Mouse (Mus musculus): Measurements from ENCODE around the gene Tmem51.
A peak's percentile ranks its signal among the peaks of the same experiment; 100 is the strongest.

Tmem51 gene

DNA sequence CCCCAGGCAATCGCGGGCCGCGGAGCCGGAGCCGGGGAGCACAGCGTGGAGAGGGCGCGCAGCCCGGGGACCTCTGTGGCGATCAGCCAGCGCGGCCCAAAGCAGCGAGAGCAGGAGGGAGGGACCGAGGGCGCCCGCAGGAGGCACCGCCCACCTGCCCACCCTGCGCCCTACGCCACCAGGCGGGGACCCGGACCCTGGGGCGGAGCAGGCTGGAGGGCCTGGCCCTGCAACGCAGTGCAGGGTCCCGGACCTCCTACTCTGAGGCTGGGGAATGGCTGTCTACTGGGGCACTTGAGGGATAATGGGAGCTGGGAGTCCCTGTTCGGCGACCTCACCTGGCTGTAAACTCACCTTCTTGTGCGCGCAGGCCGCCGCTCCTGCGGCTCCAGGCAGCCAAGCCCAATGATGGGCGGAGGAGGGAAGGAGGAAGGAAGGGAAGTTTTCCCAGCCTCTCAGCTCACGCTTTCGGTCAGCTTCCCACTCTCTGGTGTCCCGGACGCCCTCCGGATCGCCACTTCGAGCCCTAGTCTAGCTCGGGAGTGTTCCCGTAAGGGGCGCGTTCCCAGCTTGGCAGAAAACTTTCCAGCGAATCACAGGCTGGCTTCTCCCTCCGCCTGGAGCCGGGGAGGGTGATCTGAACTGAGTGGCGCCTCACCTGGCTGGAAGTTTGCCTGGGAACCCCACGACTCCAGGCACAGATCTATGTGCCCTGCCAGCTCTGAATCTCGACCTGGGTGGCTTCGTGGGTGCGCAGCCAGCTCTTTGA, at the start of gene Tmem51:
Tmem51 (minus strand) TSS at position 174 of the 769 bp plus-strand sequence.
- peak; percentile 80 to 91 for DNase-seq

DNA sequence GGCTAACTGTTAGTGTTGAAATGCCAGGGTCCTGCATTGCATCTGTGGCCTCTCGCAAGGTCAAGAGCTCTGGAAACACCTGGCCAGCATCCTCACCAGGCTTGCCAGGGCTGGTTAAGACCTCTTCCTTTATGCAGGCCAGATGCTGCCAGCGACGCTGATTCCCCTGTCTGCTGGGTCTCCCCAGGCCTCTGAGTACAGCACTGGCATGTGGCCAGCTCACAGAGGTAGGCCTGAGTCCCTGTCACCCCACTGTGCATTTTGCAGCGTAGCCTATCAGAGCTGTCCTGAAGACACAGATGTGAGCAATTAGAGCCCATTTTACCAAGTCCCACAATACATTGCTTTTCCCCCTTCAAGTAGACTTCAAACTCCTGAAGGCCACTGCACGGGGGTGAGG, 46.1 kb upstream of the Tmem51 start:
- no peak for DNase-seq

DNA sequence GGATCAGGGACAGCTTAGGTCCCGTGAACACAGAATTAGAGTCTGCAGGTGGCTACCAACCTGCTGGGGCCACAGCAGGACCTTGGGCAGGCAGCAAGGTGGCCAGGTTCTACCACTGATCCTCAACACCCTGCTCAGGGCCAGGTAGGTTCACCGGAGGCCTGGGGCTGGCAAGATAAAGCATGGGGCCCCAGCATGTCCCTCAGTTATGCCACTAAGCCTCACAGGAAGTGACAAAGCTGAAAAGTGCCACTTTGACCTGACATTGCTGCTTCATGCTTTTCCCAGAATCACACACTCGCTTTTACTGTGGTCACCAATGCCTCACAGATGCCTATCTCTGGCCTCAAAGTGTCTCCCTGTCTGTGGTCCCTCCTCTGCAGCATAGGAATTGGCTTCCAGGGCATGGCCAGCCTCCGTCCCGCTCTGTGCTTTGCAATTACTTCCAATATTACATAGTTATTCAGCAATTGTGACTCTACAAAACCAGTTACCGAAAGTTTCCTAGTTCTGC, 43.2 kb upstream of the Tmem51 start:
- no peak for DNase-seq

DNA sequence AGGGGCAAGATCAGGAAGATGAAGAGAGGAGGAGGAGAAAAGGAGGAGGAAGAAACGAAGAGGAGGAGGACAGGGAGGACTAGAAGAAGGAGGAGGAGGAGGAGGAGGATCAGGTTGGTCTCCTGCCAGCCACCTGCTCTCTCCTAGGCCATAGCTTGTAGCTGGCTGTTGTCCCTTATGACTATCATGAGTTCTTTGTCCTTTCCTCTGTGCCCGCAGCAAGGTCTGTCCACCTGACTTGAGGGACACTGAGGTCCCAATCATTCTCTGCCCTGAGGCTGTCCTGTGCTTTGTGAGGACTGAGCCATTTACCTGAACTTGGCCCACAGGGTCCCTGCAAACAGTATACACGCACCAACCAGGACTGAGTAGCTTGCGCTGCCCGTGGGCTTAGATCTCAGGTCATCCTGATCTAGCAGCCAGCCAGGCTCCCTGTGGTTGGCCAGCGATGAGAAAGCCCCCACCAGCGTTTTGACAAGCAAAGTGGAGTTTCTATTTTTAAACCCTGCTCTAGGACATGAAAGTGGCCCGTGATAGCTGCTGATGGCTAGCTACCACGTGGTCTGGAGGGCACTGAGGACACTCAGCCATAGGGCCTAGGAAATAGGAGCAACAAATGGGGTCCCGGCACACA, 42.7 kb upstream of the Tmem51 start:
- DNase-seq = no peak

DNA sequence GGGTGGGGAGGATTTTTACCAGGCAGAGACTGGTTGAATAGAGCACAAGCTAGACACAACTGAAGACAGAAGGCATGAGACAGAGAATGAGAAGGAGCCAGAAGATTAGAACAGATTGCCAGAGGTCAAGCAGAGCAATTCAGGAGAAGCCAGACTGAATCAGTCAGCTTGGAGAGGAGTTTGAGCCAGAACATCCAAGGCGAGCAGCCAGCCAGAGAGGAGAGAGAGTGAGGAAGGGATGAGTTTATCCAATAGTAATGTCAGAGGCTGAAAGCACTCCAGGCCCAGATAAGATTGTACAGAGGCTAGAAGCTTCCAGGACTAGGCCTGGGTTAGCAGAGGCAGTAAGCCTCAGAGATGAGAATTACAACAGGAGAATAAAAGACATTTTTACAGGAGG, 37.1 kb upstream of the Tmem51 start:
- no peak for DNase-seq

DNA sequence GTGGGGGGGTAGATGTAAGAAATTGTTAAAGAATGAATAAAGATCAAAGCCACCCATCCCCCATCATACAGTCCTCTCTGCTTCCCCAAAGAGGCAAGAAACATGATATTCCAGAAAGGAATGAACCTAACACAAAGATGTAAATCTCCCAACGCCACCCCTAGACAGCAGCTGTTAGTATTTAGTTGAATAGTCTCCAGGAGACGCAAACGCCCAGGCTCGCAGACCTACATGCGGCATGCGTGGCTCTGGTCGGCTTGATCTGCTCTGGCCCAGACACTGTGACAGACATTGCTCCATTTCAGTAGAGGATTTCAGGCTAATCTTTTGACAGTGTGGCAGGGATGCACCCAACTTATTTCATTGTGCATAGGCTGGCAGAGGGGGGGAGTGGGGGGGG, 34.4 kb upstream of the Tmem51 start:
- no peak for DNase-seq

DNA sequence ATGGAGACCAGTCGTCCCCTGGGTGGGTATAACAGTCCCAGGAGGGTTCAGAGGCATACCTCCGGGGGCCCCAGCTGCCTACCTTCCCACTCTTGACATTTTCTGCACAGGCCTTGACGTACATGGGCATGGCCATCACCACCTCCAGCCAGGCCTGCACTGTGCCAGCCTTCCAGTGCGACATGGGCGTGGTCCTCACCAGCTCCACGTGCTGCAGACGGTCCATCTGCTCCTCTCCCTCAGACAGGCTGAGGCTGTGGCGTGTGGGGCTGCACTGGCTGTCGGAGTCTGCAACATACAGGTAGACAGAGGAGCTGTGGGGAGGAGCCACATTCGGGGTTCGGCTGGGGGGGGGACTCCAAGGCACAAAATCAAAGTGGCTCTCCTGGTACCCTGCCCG, 33.9 kb upstream of the Tmem51 start:
- no peak for DNase-seq

DNA sequence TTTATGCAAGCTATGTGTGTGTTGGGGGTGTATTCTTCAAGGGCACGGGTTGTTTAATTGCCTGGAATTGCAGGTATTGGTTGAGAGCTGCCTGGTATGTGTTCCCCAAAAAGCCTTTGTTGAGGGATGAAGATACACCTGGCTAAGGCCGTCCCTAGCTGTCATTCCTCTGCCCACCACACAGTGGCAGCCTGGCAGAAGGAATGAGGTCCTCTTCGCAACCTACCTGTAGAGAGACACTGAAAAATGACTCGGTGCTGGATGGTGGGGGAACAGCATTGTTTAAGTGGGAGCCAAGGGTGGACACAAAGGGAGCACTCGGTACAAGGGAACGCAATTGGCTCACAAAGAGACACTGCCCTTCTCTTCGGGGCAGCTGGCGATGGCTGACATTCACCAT, 29.2 kb upstream of the Tmem51 start:
- peak; percentile 51 for DNase-seq

DNA sequence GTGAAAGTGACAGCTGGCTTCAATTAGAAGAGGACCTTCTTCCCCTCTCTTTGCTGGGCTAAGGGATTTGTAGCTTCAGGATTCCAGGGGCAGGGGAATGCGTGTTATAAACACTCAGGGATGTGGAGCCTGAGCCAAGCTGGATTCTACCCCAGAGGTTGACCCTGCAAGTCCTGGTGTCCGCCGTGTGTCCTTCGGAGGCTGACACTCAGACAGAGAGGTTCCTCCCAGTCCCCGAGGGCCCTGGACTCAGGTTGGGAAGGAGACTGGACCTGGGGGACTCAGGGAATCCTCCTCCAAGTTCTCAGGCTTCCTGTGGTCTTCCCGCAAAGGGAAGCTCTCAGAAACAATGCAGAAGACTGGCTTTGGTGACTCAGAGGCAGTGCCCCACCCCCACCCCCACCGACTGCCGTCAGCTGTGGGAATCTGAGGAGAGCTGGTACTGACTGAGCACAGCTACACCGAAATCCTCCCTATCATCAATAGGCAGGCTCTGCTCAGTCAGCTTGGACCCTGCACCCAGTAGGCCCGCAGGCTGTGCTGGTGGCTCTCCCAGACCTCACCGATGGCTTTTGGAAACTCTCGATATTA, 19.1 kb upstream of the Tmem51 start:
- DNase-seq = no peak

DNA sequence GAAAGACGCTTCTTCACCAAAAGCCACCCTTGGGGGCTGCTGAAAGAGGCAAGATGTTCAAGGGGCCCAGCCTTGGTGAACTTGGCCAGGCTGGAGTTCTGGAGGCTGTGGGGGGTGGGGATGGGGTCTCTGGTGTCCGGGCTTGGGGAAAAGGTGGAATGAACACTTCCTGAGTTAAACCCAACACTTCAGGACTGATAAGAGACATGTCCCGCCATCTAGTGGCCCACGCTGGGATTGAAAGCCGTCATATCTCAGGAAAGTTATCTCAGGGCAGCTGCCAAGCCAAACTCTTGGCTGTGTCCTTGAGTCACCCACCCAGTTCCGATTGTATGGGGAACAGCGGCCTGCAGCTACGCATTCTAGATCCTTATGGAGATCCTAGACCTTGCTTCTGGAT, 14.2 kb upstream of the Tmem51 start:
- peak; percentile 88 to 96 for DNase-seq

DNA sequence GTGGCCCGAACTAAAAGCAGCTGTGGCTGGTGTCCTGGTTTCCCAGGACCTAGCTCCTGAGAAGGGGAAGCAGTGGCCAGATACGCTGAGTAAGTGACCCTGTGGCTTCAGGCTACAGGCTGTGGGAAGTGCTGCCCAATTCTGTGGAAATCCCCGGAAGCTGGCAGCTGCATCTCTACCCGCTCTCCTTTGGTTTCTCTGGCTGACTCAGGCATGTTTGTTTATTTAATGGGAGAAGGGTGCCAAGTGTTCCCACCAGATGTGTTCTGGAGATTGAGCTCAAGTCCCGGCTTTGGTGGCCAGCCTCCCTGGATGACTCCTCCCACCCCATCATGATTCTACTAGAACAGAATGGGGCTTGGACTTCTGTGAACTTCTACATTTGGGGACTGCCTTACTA, 13.8 kb upstream of the Tmem51 start:
- DNase-seq = peak; percentile 41 to 62

DNA sequence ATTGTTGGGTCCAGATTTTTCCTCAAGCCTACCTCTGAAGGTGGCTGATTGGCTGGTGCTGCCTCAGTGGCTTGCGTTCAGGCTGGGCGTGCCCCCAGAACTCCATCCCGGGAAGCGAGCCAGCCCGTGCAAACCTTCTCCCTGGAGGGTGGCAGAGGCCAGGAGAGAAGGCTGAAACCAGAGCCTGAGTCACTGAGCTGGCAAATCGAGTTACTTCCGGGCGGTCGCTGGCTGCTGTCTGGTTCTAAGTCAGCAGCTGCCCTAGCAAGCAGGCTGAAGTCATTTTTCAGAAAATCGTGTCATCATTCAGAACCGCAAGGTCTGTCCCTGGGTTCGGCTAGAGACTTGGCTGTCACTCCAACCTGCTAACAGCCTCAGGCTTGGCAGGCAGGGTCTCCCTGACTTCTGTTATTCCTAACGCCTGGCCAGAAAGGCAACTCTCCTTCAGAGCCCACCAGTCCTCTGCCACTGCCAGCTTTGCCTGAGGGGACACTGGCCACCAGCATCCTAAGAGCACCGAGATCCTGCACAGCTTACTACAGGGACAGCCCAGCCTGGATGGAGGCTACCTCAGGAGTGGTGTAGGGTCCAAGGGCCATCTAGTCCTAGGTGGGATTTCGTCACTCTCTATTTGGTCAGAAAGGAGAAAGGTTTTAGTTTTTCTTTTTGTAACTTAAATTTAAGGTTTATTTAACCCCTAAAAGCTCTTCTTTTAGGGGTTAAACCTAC, 11.6 kb upstream of the Tmem51 start:
- peak; percentile 82 to 90 for DNase-seq

DNA sequence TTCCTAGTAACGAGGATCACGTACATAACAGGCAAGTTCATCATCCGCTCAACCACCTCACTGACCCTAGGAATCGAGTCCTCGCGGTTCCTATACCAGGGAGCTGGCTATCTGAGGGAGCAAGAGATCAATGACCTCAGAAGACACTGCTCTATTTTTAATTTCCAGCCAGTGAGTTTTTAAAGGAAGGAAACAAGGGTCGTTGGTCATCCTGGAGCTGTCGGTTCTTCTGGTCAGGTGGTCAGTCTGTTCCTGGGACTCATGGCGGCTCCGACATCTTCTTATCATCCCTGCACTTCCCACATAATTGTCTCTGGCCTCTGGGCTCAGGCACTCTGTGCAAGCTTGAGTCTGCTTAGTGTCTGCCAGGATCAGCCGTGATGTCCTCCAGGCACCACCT, 10.3 kb upstream of the Tmem51 start:
- no peak for DNase-seq

DNA sequence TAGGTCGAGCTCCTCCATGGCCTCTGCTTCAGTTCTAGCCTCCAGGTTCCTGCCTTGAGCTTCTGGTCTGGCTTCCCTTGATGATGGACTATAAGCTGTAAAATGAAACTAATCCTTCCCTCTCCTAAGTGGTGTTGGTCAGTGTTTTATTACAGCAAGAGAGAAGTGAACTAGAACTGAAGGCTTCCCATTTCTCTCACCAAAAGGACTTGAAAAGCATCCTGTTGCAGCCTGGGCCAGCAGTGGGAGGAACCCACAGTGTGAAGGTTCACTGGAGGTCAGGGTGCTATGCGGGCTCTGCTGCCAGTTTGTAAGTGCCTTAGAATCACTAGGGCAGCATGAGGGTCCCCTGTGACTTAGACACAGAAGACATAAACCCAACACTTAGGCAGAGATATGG, 7.0 kb upstream of the Tmem51 start:
- DNase-seq = no peak

DNA sequence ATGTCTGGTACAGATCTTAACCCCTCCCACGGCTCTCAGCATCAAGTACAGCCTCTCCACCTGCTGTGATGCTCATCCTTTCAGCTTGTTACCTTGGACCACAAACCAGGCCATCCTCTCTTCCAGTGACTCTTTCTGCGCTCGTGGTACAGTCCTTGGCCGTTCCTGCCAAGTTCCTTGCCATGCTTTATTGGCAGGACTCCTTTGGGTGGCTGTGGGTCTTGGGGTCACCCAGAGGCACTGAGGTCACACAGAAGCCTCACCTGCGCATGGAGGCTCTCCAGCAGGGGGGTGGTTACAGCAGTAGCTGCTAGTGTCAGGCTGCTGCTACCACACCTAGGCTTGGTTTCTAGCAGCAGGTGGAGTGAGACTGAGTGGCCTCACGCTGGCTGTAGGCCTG, 5.9 kb upstream of the Tmem51 start:
- DNase-seq = no peak

DNA sequence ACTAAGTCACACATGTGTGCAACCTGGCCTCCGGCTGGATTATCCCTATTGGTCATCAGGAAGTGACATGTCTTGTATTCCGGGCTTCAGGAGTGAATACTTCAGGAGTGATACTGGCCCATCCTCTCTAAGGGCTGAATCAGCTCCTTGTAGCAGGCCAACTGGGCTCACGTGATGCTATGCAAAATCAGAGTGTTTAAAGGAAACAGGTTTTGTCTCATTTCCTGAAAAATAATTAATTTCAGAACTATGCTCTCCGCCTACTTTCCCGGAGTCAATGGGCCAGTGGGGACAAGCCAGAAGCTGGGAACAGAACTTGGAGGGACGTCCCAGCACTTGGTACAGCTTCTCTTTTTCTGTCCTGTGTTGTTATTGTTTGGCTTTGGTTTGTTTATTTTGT, 4.7 kb upstream of the Tmem51 start:
- no peak for DNase-seq

DNA sequence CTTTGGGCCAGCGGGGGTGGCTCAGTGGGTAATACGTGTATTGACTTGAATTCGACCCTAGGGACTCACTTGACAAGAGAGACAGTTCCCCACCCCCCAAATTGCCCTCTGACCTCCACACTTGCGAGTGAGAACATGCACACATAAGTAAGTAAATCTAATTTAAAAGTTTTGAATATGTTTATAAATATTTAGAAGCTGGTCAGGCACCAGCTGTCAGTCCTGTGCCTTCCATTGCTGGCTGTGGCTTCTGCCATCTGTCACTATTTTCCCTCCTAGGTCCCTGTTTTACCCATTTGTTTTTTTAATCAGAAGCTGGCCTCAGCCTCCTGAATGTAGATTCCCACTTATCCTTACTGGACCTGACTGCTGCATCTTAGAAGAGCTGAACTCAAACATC, 4.3 kb upstream of the Tmem51 start:
- DNase-seq = no peak

DNA sequence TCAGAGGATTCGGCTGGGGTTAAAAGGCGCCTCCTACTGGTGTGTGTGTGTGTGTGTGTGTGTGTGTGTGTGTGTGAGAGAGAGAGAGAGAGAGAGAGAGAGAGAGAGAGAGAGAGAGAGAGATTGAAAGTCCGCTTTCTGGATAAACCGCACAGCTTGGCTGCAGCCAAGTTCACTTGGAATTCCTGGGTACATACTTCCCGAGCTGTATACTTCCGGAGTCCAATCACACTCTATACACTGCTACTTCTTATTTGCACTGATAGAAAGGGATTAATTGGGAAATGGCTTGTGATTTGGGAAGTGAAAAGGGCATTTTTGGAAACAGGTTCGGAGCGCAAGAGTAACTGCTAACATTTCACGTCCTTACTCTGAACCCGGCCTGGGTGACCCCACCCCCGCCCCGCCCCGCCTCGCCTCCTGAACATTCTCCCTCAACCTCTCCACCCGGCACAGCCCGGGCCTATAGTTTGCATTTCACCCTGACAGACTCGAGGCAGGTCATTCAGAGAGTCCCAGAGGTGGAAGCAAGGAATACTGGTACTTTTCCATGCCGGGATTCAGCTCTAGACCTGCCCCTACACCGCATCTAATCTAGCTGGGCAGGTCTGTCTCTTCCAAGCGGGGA, 946 bp upstream of the Tmem51 start:
- DNase-seq = peak; percentile 49 to 77

DNA sequence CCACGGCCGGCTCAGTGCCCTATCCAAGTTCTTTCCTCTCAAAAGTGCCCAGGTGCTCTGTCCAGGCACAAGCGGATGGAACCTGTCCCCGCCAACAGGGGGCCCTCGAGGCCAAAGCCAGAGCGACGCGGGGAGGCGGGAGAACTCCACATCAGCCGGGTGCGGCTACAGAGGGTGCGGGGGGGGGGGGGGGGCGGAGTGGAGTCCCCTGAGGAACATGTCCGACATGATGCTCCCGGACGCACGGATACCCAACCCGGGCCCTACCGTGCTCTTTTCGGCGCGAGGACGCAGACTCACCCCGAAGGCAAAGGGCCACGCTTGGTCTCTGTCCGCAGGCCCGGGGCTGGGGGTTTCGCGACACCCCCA, 358 bp downstream of the Tmem51 start:
- DNase-seq = peak; percentile 87 to 92

DNA sequence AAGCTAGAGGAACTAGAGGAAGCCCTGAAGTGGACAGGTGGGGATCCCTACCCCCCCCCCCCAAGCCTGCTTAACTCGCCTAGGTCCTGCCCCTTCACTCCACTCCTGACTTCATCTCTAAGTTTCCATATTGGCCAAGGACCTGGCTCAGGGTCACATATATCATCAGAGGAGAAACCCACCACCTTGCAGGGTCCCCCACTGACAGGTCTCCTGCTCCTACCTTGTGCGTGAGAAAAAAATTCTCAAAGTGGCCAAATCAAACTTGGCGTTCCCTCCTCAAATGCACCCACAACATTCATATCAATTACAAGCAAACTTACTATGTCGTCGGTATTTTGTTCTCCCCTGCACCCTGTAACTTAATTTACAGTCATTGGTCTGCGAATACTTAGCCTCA, 911 bp downstream of the Tmem51 start:
- DNase-seq = no peak

DNA sequence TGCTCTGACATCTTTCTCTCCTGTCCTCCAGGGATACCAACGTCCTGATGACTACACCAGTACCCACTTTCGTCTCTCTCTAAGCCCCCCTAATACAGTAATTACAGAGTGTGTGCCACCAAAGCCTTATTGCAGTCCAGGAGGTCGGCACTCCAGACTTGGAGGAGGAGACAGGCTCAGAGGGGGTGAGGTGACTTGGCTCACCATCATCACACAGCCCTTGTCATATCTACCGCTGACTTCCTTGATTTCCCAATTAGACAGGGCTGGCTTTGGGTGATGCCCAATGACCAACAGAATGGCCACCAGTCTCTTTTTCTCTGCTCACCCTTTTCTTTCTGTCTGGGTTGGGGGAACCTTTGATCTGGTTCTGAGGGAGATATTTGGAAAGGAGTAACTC, 1.4 kb downstream of the Tmem51 start:
- no peak for DNase-seq

DNA sequence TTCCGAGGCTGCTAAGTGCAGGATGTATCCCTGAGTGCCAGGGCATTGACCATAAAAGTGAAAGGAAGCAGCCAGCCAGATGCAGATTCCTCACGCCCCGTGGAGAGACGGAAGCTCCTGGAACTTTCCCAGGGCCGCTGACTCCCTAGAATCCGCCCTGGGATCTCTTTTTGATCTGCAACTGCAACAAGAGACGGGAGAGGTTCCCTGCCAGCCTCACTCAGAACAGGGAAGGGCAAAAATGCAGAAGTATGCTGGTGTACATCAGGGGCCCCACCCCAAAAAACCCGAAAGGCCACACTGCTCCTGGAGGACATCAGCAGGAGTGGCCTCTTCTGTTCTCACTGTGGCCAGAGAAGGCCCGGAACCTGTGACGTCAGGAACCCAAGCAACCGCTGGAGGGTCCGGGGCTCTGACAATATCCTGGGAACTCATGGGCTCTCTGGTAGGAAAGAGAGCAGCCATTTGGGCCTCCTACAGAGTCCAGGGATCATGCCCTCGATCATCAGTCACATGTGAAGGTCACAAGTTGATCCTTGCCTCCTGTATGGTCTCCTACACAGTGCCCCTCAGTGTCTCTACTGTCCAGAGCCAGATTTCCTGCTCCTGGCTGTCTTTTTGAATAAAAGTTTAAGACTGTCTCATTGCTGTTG, 2.3 kb downstream of the Tmem51 start:
- peak; percentile 76 to 81 for DNase-seq

Data from kidney, postnatal 25 days (tissue).